In genomic region chr19:29296166-29296565, GRCm38 (mm10) we compare ENCODE assay signal across 39 mouse cellular contexts. TPM values are rescaled to one million over a fixed set of nuclear protein-coding genes. Genes with fewer than 3 reads are reported as not detected.
"Had no signal": no experiment of that assay in that cellular context is flagged by ENCODE, and none has a peak within 500 bp of the region (broad histone marks: within the 10 kb centered on the region; RNA-seq: fewer than 3 reads in every experiment).

No protein-coding gene starts in this region.

- H3K27me3 ChIP-seq: limb, embryonic 12.5 days; limb, embryonic 13.5 days; limb, embryonic 15.5 days; liver, embryonic 12.5 days; liver, embryonic 13.5 days; liver, embryonic 15.5 days; lung, embryonic 15.5 days; megakaryocyte, embryonic 14.5 days; midbrain, embryonic 12.5 days; midbrain, embryonic 13.5 days; midbrain, embryonic 15.5 days; neural tube, embryonic 12.5 days had no signal

- H3K4me1 ChIP-seq: limb, embryonic 10.5 days; limb, embryonic 12.5 days; limb, embryonic 13.5 days; limb, embryonic 15.5 days; liver, embryonic 12.5 days; liver, embryonic 13.5 days; liver, embryonic 15.5 days; lung, embryonic 15.5 days; midbrain, embryonic 10.5 days; midbrain, embryonic 12.5 days; midbrain, embryonic 13.5 days; midbrain, embryonic 15.5 days; neural tube, embryonic 12.5 days had no signal

- H3K27ac ChIP-seq: limb, embryonic 10.5 days; limb, embryonic 12.5 days; limb, embryonic 13.5 days; limb, embryonic 15.5 days; liver, embryonic 12.5 days; liver, embryonic 13.5 days; liver, embryonic 14.5 days; liver, embryonic 15.5 days; lung, embryonic 15.5 days; macrophage; midbrain, embryonic 10.5 days; midbrain, embryonic 12.5 days; midbrain, embryonic 13.5 days; midbrain, embryonic 15.5 days; neural tube, embryonic 12.5 days had no signal

- H3K4me3 ChIP-seq: limb, embryonic 10.5 days; limb, embryonic 12.5 days; limb, embryonic 13.5 days; limb, embryonic 15.5 days; liver, embryonic 12.5 days; liver, embryonic 13.5 days; liver, embryonic 15.5 days; lung, embryonic 15.5 days; megakaryocyte, embryonic 14.5 days; midbrain, embryonic 10.5 days; midbrain, embryonic 12.5 days; midbrain, embryonic 13.5 days; midbrain, embryonic 15.5 days; myocyte; neural tube, embryonic 12.5 days had no signal

- ATAC-seq: liver, embryonic 12.5 days; liver, postnatal 0 days; lung, postnatal 0 days; midbrain, embryonic 13.5 days; midbrain, embryonic 15.5 days; midbrain, embryonic 16.5 days had no signal

- H3K9me3 ChIP-seq: limb, embryonic 10.5 days; limb, embryonic 12.5 days; limb, embryonic 13.5 days; limb, embryonic 15.5 days; liver, embryonic 12.5 days; liver, embryonic 13.5 days; liver, embryonic 15.5 days; lung, embryonic 15.5 days; megakaryocyte, embryonic 14.5 days; midbrain, embryonic 10.5 days; midbrain, embryonic 12.5 days; midbrain, embryonic 13.5 days; midbrain, embryonic 15.5 days; neural tube, embryonic 12.5 days had no signal

- H3K9ac ChIP-seq: limb, embryonic 12.5 days; limb, embryonic 13.5 days; limb, embryonic 15.5 days; liver, embryonic 12.5 days; liver, embryonic 13.5 days; liver, embryonic 14.5 days; liver, embryonic 15.5 days; liver, postnatal 0 days; lung, embryonic 14.5 days; lung, embryonic 15.5 days; midbrain, embryonic 12.5 days; midbrain, embryonic 13.5 days; midbrain, embryonic 15.5 days; neural tube, embryonic 12.5 days had no signal

- DNase-seq: left cerebral cortex, postnatal 4 days; liver; liver, embryonic 13.5 days; liver, postnatal 0 days; lung, adult 18-20 months; lung, adult 2 months; lung, embryonic 14.5 days; lung, postnatal 10 days; lung, postnatal 14 days; lung, postnatal 36 days; lung, postnatal 4 days; midbrain, embryonic 14.5 days had no signal

RNA-seq across cellular contexts. Expression of gene Insl6, which starts 29.0 kb away (rescaled TPM):
- total RNA-seq: left cerebral cortex, postnatal 14 days; left cerebral cortex, postnatal 4 days; midbrain, postnatal 0 days had no signal

RNA-seq across cellular contexts. Expression of gene Rln1, which starts 38.3 kb away (rescaled TPM):
- total RNA-seq: liver, adult 2 months; megakaryocyte progenitor cell, adult 5-6 weeks; megakaryocyte, adult 5-6 weeks; monocyte, adult 5-6 weeks had no signal
- polyA plus RNA-seq: limb, embryonic 11.5 days; limb, embryonic 13.5 days; liver, adult 2 months; liver, embryonic 11.5 days; liver, embryonic 12.5 days; liver, embryonic 13.5 days; liver, embryonic 14.5 days; liver, embryonic 15.5 days; liver, embryonic 16.5 days; liver, postnatal 0 days; lung, adult 2 months; lung, embryonic 14.5 days; lung, embryonic 15.5 days; macrophage; myocyte had no signal
